Mouse (Mus musculus) midbrain, embryonic 16.5 days (tissue): ENCODE measurements around the gene Tpk1. TPM values are rescaled to one million over a fixed set of nuclear protein-coding genes. Genes with fewer than 3 reads are reported as not detected.
A peak's percentile ranks its signal among the peaks of the same experiment; 100 is the strongest.

Source experiments
- ATAC-seq: fragments of 200-750 bp; cut with Nextera tagmentation; 2 replicates; pipeline ENCODE4 v1.8.0; 2017; ENCODE audit warnings: moderate TSS enrichment
- H3K27ac ChIP-seq: fragments of 300-500 bp; sonication (generic); 2 replicates; pipeline ENCODE4 v1.5.1; 2014; ENCODE audit warnings: mild to moderate bottlenecking, low read length, mixed read lengths
- H3K27me3 ChIP-seq: fragments of 300-500 bp; sonication (generic); 2 replicates; pipeline ENCODE4 v1.6.1; 2014; ENCODE audit warnings: low read depth, low read length, mixed read lengths; ENCODE audit not compliant: control insufficient read depth, insufficient read depth
- H3K36me3 ChIP-seq: fragments of 300-500 bp; sonication (generic); 2 replicates; pipeline ENCODE4 v1.6.1; 2014; ENCODE audit warnings: mild to moderate bottlenecking, low read length, moderate library complexity, mixed read lengths; ENCODE audit not compliant: control insufficient read depth, insufficient read depth
- H3K4me1 ChIP-seq: fragments of 300-500 bp; sonication (generic); 2 replicates; pipeline ENCODE4 v1.6.1; 2014; ENCODE audit warnings: mild to moderate bottlenecking, low read length, mixed read lengths; ENCODE audit not compliant: control insufficient read depth, insufficient read depth
- H3K4me2 ChIP-seq: fragments of 300-500 bp; sonication (generic); 2 replicates; pipeline ENCODE4 v1.6.1; 2014; ENCODE audit warnings: mild to moderate bottlenecking, low read length, mixed read lengths
- H3K4me3 ChIP-seq: fragments of 300-500 bp; sonication (generic); 2 replicates; pipeline ENCODE4 v1.5.1; 2014; ENCODE audit warnings: low read depth, mild to moderate bottlenecking, low read length, moderate library complexity, mixed read lengths
- H3K9ac ChIP-seq: fragments of 300-500 bp; sonication (generic); 2 replicates; pipeline ENCODE4 v1.6.1; 2014; ENCODE audit warnings: low read depth, low read length, mixed read lengths
- H3K9me3 ChIP-seq: fragments of 300-500 bp; sonication (generic); replicated peaks from 2 replicates; pipeline ENCODE4 v1.6.1; 2014; ENCODE audit warnings: mild to moderate bottlenecking, low read length, mixed read lengths; ENCODE audit not compliant: control insufficient read depth, poor library complexity, severe bottlenecking
- WGBS: fragments of 180-500 bp; shearing (Covaris S2); extraction: QIAGEN DNeasy Blood & Tissue Kit; methylation state at CpG from one replicate; pipeline ENCODE4 v1.1.7; 2014; 5-methylcytosine and 5-hydroxymethylcytosine counted together
- polyA plus RNA-seq: library from polyadenylated mRNA; unstranded; fragments of >200 nt; fragmentation: Nextera tagmentation; extraction: Ambion mirVana; gene quantifications from 2 replicates; pipeline ENCODE4 v1.2.1, GENCODE M21; 2015

Gene Tpk1
- polyA plus RNA-seq, 1 experiment from 2014 or later = 6.1 TPM

GRCm38 (mm10) chr6:43403076-43403475 is 263.0 kb downstream of the Tpk1 start:
- Histone ChIP-seq H3K36me3 (no peaks in the 10 kb centered on the region), H3K9me3 (no peaks in the 10 kb centered on the region), H3K4me1 (no peaks in the 10 kb centered on the region), H3K4me2 (no peak overlapping the region), H3K4me3 (no peak overlapping the region), H3K9ac (no peak overlapping the region), H3K27me3 (no peaks in the 10 kb centered on the region), H3K27ac (no peak overlapping the region)
- ATAC-seq = no peak
- WGBS = 83% methylated on average over 3 of the region's 3 CpGs

GRCm38 (mm10) chr6:43402219-43402997 is 263.7 kb downstream of the Tpk1 start:
- Histone ChIP-seq H3K4me3 (no peak overlapping the region), H3K4me2 (no peak overlapping the region), H3K27ac (no peak overlapping the region), H3K27me3 (no peaks in the 10 kb centered on the region), H3K36me3 (no peaks in the 10 kb centered on the region), H3K9me3 (no peaks in the 10 kb centered on the region), H3K4me1 (no peaks in the 10 kb centered on the region), H3K9ac (no peak overlapping the region)
- 80% methylated on average over 6 of the region's 6 CpGs for WGBS
- no peak for ATAC-seq

GRCm38 (mm10) chr6:43396426-43396825 is 269.7 kb downstream of the Tpk1 start:
- Histone ChIP-seq H3K9ac (no peak overlapping the region), H3K9me3 (no peaks in the 10 kb centered on the region), H3K4me1 (no peaks in the 10 kb centered on the region), H3K27ac (no peak overlapping the region), H3K4me3 (no peak overlapping the region), H3K4me2 (no peak overlapping the region), H3K27me3 (no peaks in the 10 kb centered on the region), H3K36me3 (no peaks in the 10 kb centered on the region)
- WGBS = 93% methylated on average over 1 of the region's 1 CpGs
- no peak for ATAC-seq

- H3K9me3 ChIP-seq = no peaks in the 10 kb centered on the region
- H3K27me3 ChIP-seq = no peaks in the 10 kb centered on the region
- H3K27ac ChIP-seq = no peak overlapping the region
- H3K36me3 ChIP-seq = no peaks in the 10 kb centered on the region
- H3K4me3 ChIP-seq = no peak overlapping the region
- ATAC-seq = peak; percentile 94
- WGBS = 73% methylated on average over 2 of the region's 2 CpGs
- H3K4me1 ChIP-seq = no peaks in the 10 kb centered on the region
- no peak overlapping the region for H3K4me2 ChIP-seq
- H3K9ac ChIP-seq = no peak overlapping the region
Observed at GRCm38 (mm10) chr6:43395538-43395937, 270.5 kb downstream of the Tpk1 start.

GRCm38 (mm10) chr6:43391358-43391757 is 274.7 kb downstream of the Tpk1 start:
- Histone ChIP-seq H3K4me2 (no peak overlapping the region), H3K27ac (no peak overlapping the region), H3K9me3 (no peaks in the 10 kb centered on the region), H3K36me3 (no peaks in the 10 kb centered on the region), H3K4me3 (no peak overlapping the region), H3K27me3 (no peaks in the 10 kb centered on the region), H3K9ac (no peak overlapping the region), H3K4me1 (no peaks in the 10 kb centered on the region)
- WGBS = 64% methylated on average over 1 of the region's 1 CpGs
- no peak for ATAC-seq

- no peak for ATAC-seq
- H3K4me3 ChIP-seq = no peak overlapping the region
- no peaks in the 10 kb centered on the region for H3K4me1 ChIP-seq
- H3K9ac ChIP-seq = no peak overlapping the region
- WGBS = 25% methylated on average over 1 of the region's 1 CpGs
- H3K27me3 ChIP-seq = no peaks in the 10 kb centered on the region
- H3K9me3 ChIP-seq = no peaks in the 10 kb centered on the region
- no peak overlapping the region for H3K27ac ChIP-seq
- no peaks in the 10 kb centered on the region for H3K36me3 ChIP-seq
- H3K4me2 ChIP-seq = no peak overlapping the region
Observed at GRCm38 (mm10) chr6:43387273-43387672, 278.8 kb downstream of the Tpk1 start.

GRCm38 (mm10) chr6:43384841-43385240 is 281.2 kb downstream of the Tpk1 start:
- WGBS = 55% methylated on average over 3 of the region's 3 CpGs

GRCm38 (mm10) chr6:43384304-43384703 is 281.8 kb downstream of the Tpk1 start:
- no peak overlapping the region for H3K9ac ChIP-seq
- H3K4me2 ChIP-seq = no peak overlapping the region
- H3K4me3 ChIP-seq = no peak overlapping the region
- no peaks in the 10 kb centered on the region for H3K36me3 ChIP-seq
- H3K4me1 ChIP-seq = no peaks in the 10 kb centered on the region
- ATAC-seq = no peak
- no peaks in the 10 kb centered on the region for H3K27me3 ChIP-seq
- WGBS = 67% methylated on average over 3 of the region's 3 CpGs
- no peaks in the 10 kb centered on the region for H3K9me3 ChIP-seq
- no peak overlapping the region for H3K27ac ChIP-seq

More at GRCm38 (mm10) chr6:43384841-43385240, 281.2 kb downstream of the Tpk1 start:
- no peak for ATAC-seq
- no peak overlapping the region for H3K9ac ChIP-seq
- H3K36me3 ChIP-seq = no peaks in the 10 kb centered on the region
- no peaks in the 10 kb centered on the region for H3K4me1 ChIP-seq
- H3K9me3 ChIP-seq = no peaks in the 10 kb centered on the region
- no peaks in the 10 kb centered on the region for H3K27me3 ChIP-seq
- H3K4me2 ChIP-seq = no peak overlapping the region
- H3K4me3 ChIP-seq = no peak overlapping the region
- H3K27ac ChIP-seq = no peak overlapping the region

- H3K4me1 ChIP-seq = no peaks in the 10 kb centered on the region
- no peaks in the 10 kb centered on the region for H3K36me3 ChIP-seq
- H3K4me2 ChIP-seq = no peak overlapping the region
Observed at GRCm38 (mm10) chr6:43382750-43383149, 283.3 kb downstream of the Tpk1 start.

More at GRCm38 (mm10) chr6:43382750-43383149, 283.3 kb downstream of the Tpk1 start:
- Histone ChIP-seq H3K27me3 (no peaks in the 10 kb centered on the region), H3K9ac (no peak overlapping the region), H3K9me3 (no peaks in the 10 kb centered on the region), H3K4me3 (no peak overlapping the region), H3K27ac (no peak overlapping the region)
- 92% methylated on average over 3 of the region's 3 CpGs for WGBS
- ATAC-seq = no peak
